Mouse (Mus musculus) stomach, postnatal 0 days (tissue): ENCODE measurements around the gene Gen1.

Experiments
- CTCF ChIP-seq: IDR thresholded peaks from 2 replicates; pipeline ENCODE4 v1.5.1; 2016; ENCODE audit warnings: antibody characterized with exemption, low read depth, mild to moderate bottlenecking, moderate library complexity
- EP300 ChIP-seq: optimal IDR thresholded peaks from 2 replicates; pipeline ENCODE3; 2016; ENCODE audit warnings: antibody characterized with exemption

DNA sequence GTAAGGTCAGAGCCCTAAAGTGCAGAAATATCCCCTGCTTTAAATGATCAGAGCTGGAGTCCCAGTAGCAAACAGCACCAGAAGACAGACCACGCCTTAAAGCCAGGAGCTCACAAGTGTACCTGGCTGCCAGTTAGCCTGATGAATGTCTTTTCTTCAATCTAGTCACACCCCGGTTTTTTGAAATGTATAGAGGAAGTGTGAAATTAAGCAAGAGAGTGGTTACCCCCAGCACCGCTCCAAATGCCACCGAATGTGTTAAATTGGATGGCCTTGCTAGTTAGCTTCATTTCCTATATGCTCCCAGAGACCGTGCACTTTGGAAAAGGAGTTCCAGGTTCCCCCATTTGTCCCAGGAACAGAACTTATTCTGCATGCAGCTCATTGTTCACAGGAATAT, 56.0 kb downstream of the Gen1 start:
- TF ChIP-seq CTCF (no peak), EP300 (no peak)
